Mouse (Mus musculus) ES-E14 (cell line): ENCODE measurements around the gene Ccdc69.

ENCODE experiments used
- CHD2 ChIP-seq: IDR thresholded peaks from 2 replicates; pipeline ENCODE4 v1.6.1; 2014; ENCODE audit warnings: mild to moderate bottlenecking, low read depth, low read length, inconsistent platforms
- MAFK ChIP-seq: IDR thresholded peaks from 2 replicates; pipeline ENCODE4 v1.6.1; 2014; ENCODE audit warnings: mild to moderate bottlenecking, low read depth, low read length, inconsistent platforms; ENCODE audit not compliant: insufficient read depth
- ZC3H11A ChIP-seq: IDR thresholded peaks from 2 replicates; pipeline ENCODE4 v1.6.1; 2012; ENCODE audit warnings: low read depth, mild to moderate bottlenecking, inconsistent platforms, low read length, borderline replicate concordance
- ZNF384 ChIP-seq: IDR thresholded peaks from 2 replicates; pipeline ENCODE4 v1.6.1; 2012; ENCODE audit warnings: low read depth, low read length, inconsistent platforms

GRCm38 (mm10) chr11:55015831-55016241 lies 62.1 kb downstream of the Ccdc69 start:
- TF ChIP-seq ZNF384 (no peak), MAFK (no peak), ZC3H11A (no peak), CHD2 (no peak)
